Comparison of ENCODE assay signal across 8 mouse cellular contexts in genomic region chr2:127136979-127137378, GRCm38 (mm10). TPM values are rescaled to one million over a fixed set of nuclear protein-coding genes. Genes with fewer than 3 reads are reported as not detected.
A peak's percentile ranks its signal among the peaks of the same experiment; 100 is the strongest.
DNase-seq lines count a peak whose midpoint lies in the region; ATAC-seq and TF ChIP-seq lines count a peak whose summit lies in the region.

No protein-coding gene starts in this region.

- no peaks in the 10 kb centered on the region for H3K27me3 ChIP-seq in CH12.LX (replicated peaks)
- H3K27me3 ChIP-seq in hindbrain, embryonic 10.5 days (ENCODE audit: insufficient read depth, poor library complexity, severe bottlenecking), result no peaks in the 10 kb centered on the region
- H3K27me3 ChIP-seq in limb, embryonic 14.5 days (ENCODE audit: control insufficient read depth, insufficient read depth, low read length), result no peaks in the 10 kb centered on the region

- TF ChIP-seq POLR2A in CH12.LX (IDR thresholded peaks at IDR 0.05; ENCODE audit: low read depth, low read length), result no peak
- no peak for TF ChIP-seq POLR2A in limb, embryonic 14.5 days (IDR thresholded peaks at IDR 0.05; ENCODE audit: borderline replicate concordance, extremely low read depth, insufficient read depth, insufficient read length)

- DNase-seq in adrenal gland, adult 2 months, result peak; percentile 23
- DNase-seq in adrenal gland, adult 8-10 months, result no peak
- DNase-seq in CH12.LX (ENCODE audit: extremely low read depth), result peak; percentile 49
- DNase-seq in fat pad, adult 2 months (ENCODE audit: extremely low read depth, low read depth, low spot score), result peak; percentile 99
- DNase-seq in hindbrain, embryonic 10.5 days (ENCODE audit: low spot score), result peak; percentile 14
- DNase-seq in limb, embryonic 14.5 days (ENCODE audit: low spot score), result peak; percentile 84
- peak; percentile 42 for DNase-seq in naive thymus-derived CD4-positive, alpha-beta T cell, adult 2 months (ENCODE audit: low read depth)

- H3K4me2 ChIP-seq in CH12.LX (ENCODE audit: insufficient read depth, low read depth, poor library complexity, severe bottlenecking), result peak overlapping the region; percentile 30; the same call in 1 of the 2 replicates
- H3K4me2 ChIP-seq in limb, embryonic 14.5 days (replicated peaks; ENCODE audit: low read depth, low read length, severe bottlenecking), result 0 out of 2 replicates have a peak overlapping the region, but pooled peaks have one; percentile 0

- in situ Hi-C loops in CH12.LX (cut with MboI; ENCODE audit: low pct_ligation_motif_present, low pct_unique_long_range_greater_than_20kb, low sequenced_read_pairs), result no loop called here

- TF ChIP-seq RAD21 in CH12.LX (IDR thresholded peaks at IDR 0.05; ENCODE audit: low read depth, low read length), result no peak

- H3K36me3 ChIP-seq in CH12.LX (replicated peaks in 1 of 2; ENCODE audit: control insufficient read depth in 1 of 2, insufficient read depth in 1 of 2, low read length in 1 of 2), result peaks cover 19 to 41% of the 10 kb centered on the region in 2 experiments
- peaks cover 33% of the 10 kb centered on the region for H3K36me3 ChIP-seq in hindbrain, embryonic 10.5 days
- H3K36me3 ChIP-seq in limb, embryonic 14.5 days (ENCODE audit: control insufficient read depth, insufficient read depth, low read length), result peaks cover 16% of the 10 kb centered on the region; the same call in 1 of the 2 replicates

- no peak overlapping the region for H3K27ac ChIP-seq in CH12.LX (ENCODE audit: insufficient read depth, low read depth)
- 0 out of 2 replicates have a peak overlapping the region, but pooled peaks have one; percentile 35 for H3K27ac ChIP-seq in hindbrain, embryonic 10.5 days
- H3K27ac ChIP-seq in limb, embryonic 14.5 days (replicated peaks; ENCODE audit: low read depth, low read length), result peak overlapping the region; percentile 58

- peaks cover 16 to 60% of the 10 kb centered on the region in 2 experiments for H3K4me1 ChIP-seq in CH12.LX (ENCODE audit: control insufficient read depth in 1 of 2, insufficient read depth in 2 of 2)
- H3K4me1 ChIP-seq in hindbrain, embryonic 10.5 days (replicated peaks), result peaks cover 34% of the 10 kb centered on the region
- H3K4me1 ChIP-seq in limb, embryonic 14.5 days (ENCODE audit: control insufficient read depth, insufficient read depth, low read length), result peaks cover 25% of the 10 kb centered on the region

- no peak for TF ChIP-seq CTCF in CH12.LX (conservative IDR thresholded peaks at IDR 0.05 in 1 of 2, IDR thresholded peaks at IDR 0.05 in 1 of 2; ENCODE audit: low read depth in 2 of 2, low read length in 2 of 2)

- H3K4me3 ChIP-seq in CH12.LX (replicated peaks in 1 of 3; ENCODE audit: low read depth in 2 of 3, low read length in 2 of 3, poor library complexity in 1 of 3), result no peak overlapping the region
- no peak overlapping the region for H3K4me3 ChIP-seq in hindbrain, embryonic 10.5 days
- H3K4me3 ChIP-seq in limb, embryonic 14.5 days (replicated peaks; ENCODE audit: low read length), result no peak overlapping the region

- H3K9ac ChIP-seq in CH12.LX (ENCODE audit: insufficient read depth, low read depth), result peak overlapping the region; percentile 20
- no peak overlapping the region for H3K9ac ChIP-seq in limb, embryonic 14.5 days (ENCODE audit: low read depth, low read length, severe bottlenecking)

- TF ChIP-seq EP300 in CH12.LX (IDR thresholded peaks at IDR 0.05; ENCODE audit: low read length), result no peak

- 0 out of 2 replicates have a peak, but pooled peaks have one; percentile 5 for ATAC-seq in limb, embryonic 14.5 days (ENCODE audit: low FRiP score, low read depth)
- no peak for ATAC-seq in inflammation-experienced regulatory T-cells, adult 6 months

- WGBS in hindbrain, embryonic 10.5 days, result 45% methylated on average over 5 of the region's 5 CpGs
- WGBS in limb, embryonic 14.5 days, result 11% methylated on average over 5 of the region's 5 CpGs

- H3K79me2 ChIP-seq in CH12.LX (replicated peaks; ENCODE audit: control insufficient read depth, extremely low read depth, insufficient read depth, poor library complexity, severe bottlenecking), result peaks cover 22% of the 10 kb centered on the region

- dilution Hi-C loops in CH12.LX (cut with MboI; ENCODE audit: extremely low pct_ligation_motif_present, extremely low pct_unique_long_range_greater_than_20kb, low sequenced_read_pairs), result no loop called here

- H3K9me3 ChIP-seq in CH12.LX (replicated peaks; ENCODE audit: low read length), result peaks cover 9% of the 10 kb centered on the region
- no peaks in the 10 kb centered on the region for H3K9me3 ChIP-seq in hindbrain, embryonic 10.5 days
- H3K9me3 ChIP-seq in limb, embryonic 14.5 days (ENCODE audit: control insufficient read depth, low read length), result no peaks in the 10 kb centered on the region

TF ChIP-seq in CH12.LX, 34 proteins besides CTCF, POLR2A, EP300 and RAD21:
- TF ChIP-seq IRF4 (IDR thresholded peaks at IDR 0.05; ENCODE audit: low read depth, low read length) (0 out of 2 replicates have a peak, but pooled peaks have one; percentile 18), ELF1 (IDR thresholded peaks at IDR 0.05; ENCODE audit: low read depth, low read length) (peak; percentile 11; the same call in 1 of the 2 replicates), ETS1 (conservative IDR thresholded peaks at IDR 0.05; ENCODE audit: low read depth, low read length) (no peak), TCF12 (IDR thresholded peaks at IDR 0.05; ENCODE audit: low read depth, low read length) (no peak), SMC3 (IDR thresholded peaks at IDR 0.05; ENCODE audit: low read depth, low read length) (no peak)

RNA-seq across cellular contexts. Expression of gene Ncaph, which starts 3.2 kb away (rescaled TPM):
- total RNA-seq in adrenal gland, adult 2 months (2021), result 1 to 10 TPM; 1.4 to 2.6 TPM
- polyA plus RNA-seq in adrenal gland, adult 2 months (2012; rRNA removed), result 0.46 and 0.89 TPM in 2 replicates
- total RNA-seq in adrenal gland, adult 8-10 months (2022), result 1 to 10 TPM; 1.6 to 2.4 (median 1.7) TPM
- total RNA-seq in CH12.LX (2012; rRNA removed) (55.3 and 56.0 TPM in 2 replicates), CH12.LX (2014; rRNA removed) (74.1 and 86.6 TPM in 2 replicates)
- polyA plus RNA-seq in CH12.LX (2012; ENCODE audit: insufficient read length, low read depth), result 53.4 and 58.2 TPM in 2 replicates
- 83.7 and 110 TPM in 2 replicates for polyA plus RNA-seq in hindbrain, embryonic 10.5 days (2016; fragmentation: Nextera tagmentation; extraction: Ambion mirVana)
- 42.0 and 59.1 TPM in 2 replicates for polyA plus RNA-seq in limb, embryonic 14.5 days (2012; rRNA removed)
- polyA plus RNA-seq in limb, embryonic 14.5 days (2014; fragmentation: Nextera tagmentation; extraction: Ambion mirVana), result 65.0 and 69.0 TPM in 2 replicates
- 10 to 100 TPM in 1 of 3 experiments, 1 to 10 TPM in 2; 4.9 to 62.0 (median 8.0) TPM for polyA plus RNA-seq in inflammation-experienced regulatory T-cells, adult 6 months (2017; shearing (Covaris generic))

RNA-seq across cellular contexts. Expression of gene Itpripl1, which starts 6.3 kb away (rescaled TPM):
- total RNA-seq in adrenal gland, adult 2 months (2021), result 1 to 10 TPM; 5.1 to 7.0 TPM
- polyA plus RNA-seq in adrenal gland, adult 2 months (2012; rRNA removed), result 3.3 and 3.7 TPM in 2 replicates
- 1 to 10 TPM; 4.8 to 6.5 (median 5.4) TPM for total RNA-seq in adrenal gland, adult 8-10 months (2022)
- total RNA-seq in CH12.LX (2012; rRNA removed) (27.5 and 30.6 TPM in 2 replicates), CH12.LX (2014; rRNA removed) (15.8 and 19.7 TPM in 2 replicates)
- 21.4 and 23.4 TPM in 2 replicates for polyA plus RNA-seq in CH12.LX (2012; ENCODE audit: insufficient read length, low read depth)
- polyA plus RNA-seq in hindbrain, embryonic 10.5 days (2016; fragmentation: Nextera tagmentation; extraction: Ambion mirVana), result 12.6 and 14.1 TPM in 2 replicates
- 10.1 and 11.5 TPM in 2 replicates for polyA plus RNA-seq in limb, embryonic 14.5 days (2012; rRNA removed)
- polyA plus RNA-seq in limb, embryonic 14.5 days (2014; fragmentation: Nextera tagmentation; extraction: Ambion mirVana), result 20.9 and 22.4 TPM in 2 replicates
- 10 to 100 TPM; 54.1 to 78.4 (median 55.1) TPM for polyA plus RNA-seq in inflammation-experienced regulatory T-cells, adult 6 months (2017; shearing (Covaris generic))
